Mouse (Mus musculus): ENCODE measurements at regions not wholly inside any gene's neighbourhood (a gene's known extent, or its start where the extent isn't known, plus 50 kb on each side); places are given as distances from the start of the nearest gene placed in this dataset.

GRCm38 (mm10) chr4:54615886-54616285 is 329.0 kb upstream of the Zfp462 start:
- no peak for ATAC-seq (ENCODE audit: insufficient read depth, low FRiP score, low read depth)
- WGBS, result 9% methylated on average over 1 of the region's 1 CpGs
- Histone ChIP-seq H3K4me2 (no peak overlapping the region), H3K27me3 (replicated peaks) (no peaks in the 10 kb centered on the region), H3K9me3 (no peaks in the 10 kb centered on the region), H3K4me1 (no peaks in the 10 kb centered on the region), H3K36me3 (no peaks in the 10 kb centered on the region), H3K27ac (no peak overlapping the region), H3K4me3 (replicated peaks) (no peak overlapping the region), H3K9ac (no peak overlapping the region)

- Histone ChIP-seq H3K9ac (no peak overlapping the region), H3K4me1 (no peaks in the 10 kb centered on the region), H3K36me3 (no peaks in the 10 kb centered on the region), H3K4me3 (replicated peaks) (no peak overlapping the region), H3K27ac (no peak overlapping the region), H3K9me3 (no peaks in the 10 kb centered on the region), H3K4me2 (no peak overlapping the region), H3K27me3 (replicated peaks) (no peaks in the 10 kb centered on the region)
- no peak for ATAC-seq (ENCODE audit: insufficient read depth, low FRiP score, low read depth)
- 80% methylated on average over 20 of the region's 20 CpGs for WGBS
Observed at GRCm38 (mm10) chr4:54624024-54624873, 320.6 kb upstream of the Zfp462 start.

GRCm38 (mm10) chr4:54636986-54637641 is 307.7 kb upstream of the Zfp462 start:
- H3K4me2 ChIP-seq, result no peak overlapping the region
- no peaks in the 10 kb centered on the region for H3K4me1 ChIP-seq
- H3K36me3 ChIP-seq, result no peaks in the 10 kb centered on the region
- no peak overlapping the region for H3K4me3 ChIP-seq (replicated peaks)
- ATAC-seq (ENCODE audit: insufficient read depth, low FRiP score, low read depth), result no peak
- H3K9ac ChIP-seq, result no peak overlapping the region
- H3K9me3 ChIP-seq, result no peaks in the 10 kb centered on the region
- no peak overlapping the region for H3K27ac ChIP-seq
- H3K27me3 ChIP-seq (replicated peaks), result no peaks in the 10 kb centered on the region
- 23% methylated on average over 3 of the region's 3 CpGs for WGBS

GRCm38 (mm10) chr4:54646033-54646432 is 298.8 kb upstream of the Zfp462 start:
- Histone ChIP-seq H3K9ac (no peak overlapping the region), H3K4me2 (no peak overlapping the region), H3K9me3 (no peaks in the 10 kb centered on the region), H3K27me3 (replicated peaks) (no peaks in the 10 kb centered on the region), H3K27ac (no peak overlapping the region), H3K4me1 (no peaks in the 10 kb centered on the region), H3K36me3 (no peaks in the 10 kb centered on the region), H3K4me3 (replicated peaks) (no peak overlapping the region)
- ATAC-seq (ENCODE audit: insufficient read depth, low FRiP score, low read depth), result no peak
- 59% methylated on average over 11 of the region's 11 CpGs for whole genome bisulfite sequencing

GRCm38 (mm10) chr4:54646459-54646858 is 298.4 kb upstream of the Zfp462 start:
- Histone ChIP-seq H3K4me3 (replicated peaks) (no peak overlapping the region), H3K9ac (no peak overlapping the region), H3K9me3 (no peaks in the 10 kb centered on the region), H3K27ac (no peak overlapping the region), H3K4me1 (no peaks in the 10 kb centered on the region), H3K27me3 (replicated peaks) (no peaks in the 10 kb centered on the region), H3K36me3 (no peaks in the 10 kb centered on the region), H3K4me2 (no peak overlapping the region)
- no peak for ATAC-seq (ENCODE audit: insufficient read depth, low FRiP score, low read depth)
- 48% methylated on average over 8 of the region's 8 CpGs for WGBS

GRCm38 (mm10) chr4:54648254-54648653 is 296.6 kb upstream of the Zfp462 start:
- H3K36me3 ChIP-seq, result no peaks in the 10 kb centered on the region
- no peak overlapping the region for H3K4me2 ChIP-seq
- H3K27me3 ChIP-seq (replicated peaks), result no peaks in the 10 kb centered on the region
- H3K9ac ChIP-seq, result no peak overlapping the region
- H3K9me3 ChIP-seq, result no peaks in the 10 kb centered on the region
- WGBS, result 68% methylated on average over 4 of the region's 4 CpGs
- no peak for ATAC-seq (ENCODE audit: insufficient read depth, low FRiP score, low read depth)
- no peak overlapping the region for H3K4me3 ChIP-seq (replicated peaks)
- no peaks in the 10 kb centered on the region for H3K4me1 ChIP-seq
- no peak overlapping the region for H3K27ac ChIP-seq

GRCm38 (mm10) chr4:54651646-54652110 is 293.2 kb upstream of the Zfp462 start:
- H3K4me1 ChIP-seq, result no peaks in the 10 kb centered on the region
- no peaks in the 10 kb centered on the region for H3K27me3 ChIP-seq (replicated peaks)
- no peaks in the 10 kb centered on the region for H3K9me3 ChIP-seq
- H3K4me3 ChIP-seq (replicated peaks), result no peak overlapping the region
- no peaks in the 10 kb centered on the region for H3K36me3 ChIP-seq
- ATAC-seq (ENCODE audit: insufficient read depth, low FRiP score, low read depth), result no peak
- no peak overlapping the region for H3K9ac ChIP-seq
- no peak overlapping the region for H3K27ac ChIP-seq
- H3K4me2 ChIP-seq, result no peak overlapping the region

GRCm38 (mm10) chr4:54652111-54653021 is 292.5 kb upstream of the Zfp462 start:
- Histone ChIP-seq H3K27ac (no peak overlapping the region), H3K9ac (no peak overlapping the region)
- 55% methylated on average over 11 of the region's 11 CpGs for WGBS

GRCm38 (mm10) chr4:54653097-54653776 is 291.6 kb upstream of the Zfp462 start:
- H3K9me3 ChIP-seq, result no peaks in the 10 kb centered on the region

More at GRCm38 (mm10) chr4:54652111-54653021, 292.5 kb upstream of the Zfp462 start:
- H3K4me3 ChIP-seq (replicated peaks), result no peak overlapping the region
- no peaks in the 10 kb centered on the region for H3K4me1 ChIP-seq
- no peaks in the 10 kb centered on the region for H3K36me3 ChIP-seq
- no peak for ATAC-seq (ENCODE audit: insufficient read depth, low FRiP score, low read depth)
- no peaks in the 10 kb centered on the region for H3K9me3 ChIP-seq
- H3K27me3 ChIP-seq (replicated peaks), result no peaks in the 10 kb centered on the region
- no peak overlapping the region for H3K4me2 ChIP-seq

More at GRCm38 (mm10) chr4:54653097-54653776, 291.6 kb upstream of the Zfp462 start:
- H3K27me3 ChIP-seq (replicated peaks), result no peaks in the 10 kb centered on the region
- no peaks in the 10 kb centered on the region for H3K4me1 ChIP-seq
- no peak overlapping the region for H3K9ac ChIP-seq
- H3K4me3 ChIP-seq (replicated peaks), result no peak overlapping the region
- H3K27ac ChIP-seq, result no peak overlapping the region
- ATAC-seq (ENCODE audit: insufficient read depth, low FRiP score, low read depth), result no peak
- no peak overlapping the region for H3K4me2 ChIP-seq
- H3K36me3 ChIP-seq, result no peaks in the 10 kb centered on the region
- 76% methylated on average over 10 of the region's 10 CpGs for WGBS
